Mouse (Mus musculus): ENCODE measurements around the gene Pkd1l2. TPM values are rescaled to one million over a fixed set of nuclear protein-coding genes. Genes with fewer than 3 reads are reported as not detected.
A peak's percentile ranks its signal among the peaks of the same experiment; 100 is the strongest.

The Pkd1l2 gene
- polyA plus RNA-seq, 1 experiment from 2014 or later, result 0.05 TPM

DNA sequence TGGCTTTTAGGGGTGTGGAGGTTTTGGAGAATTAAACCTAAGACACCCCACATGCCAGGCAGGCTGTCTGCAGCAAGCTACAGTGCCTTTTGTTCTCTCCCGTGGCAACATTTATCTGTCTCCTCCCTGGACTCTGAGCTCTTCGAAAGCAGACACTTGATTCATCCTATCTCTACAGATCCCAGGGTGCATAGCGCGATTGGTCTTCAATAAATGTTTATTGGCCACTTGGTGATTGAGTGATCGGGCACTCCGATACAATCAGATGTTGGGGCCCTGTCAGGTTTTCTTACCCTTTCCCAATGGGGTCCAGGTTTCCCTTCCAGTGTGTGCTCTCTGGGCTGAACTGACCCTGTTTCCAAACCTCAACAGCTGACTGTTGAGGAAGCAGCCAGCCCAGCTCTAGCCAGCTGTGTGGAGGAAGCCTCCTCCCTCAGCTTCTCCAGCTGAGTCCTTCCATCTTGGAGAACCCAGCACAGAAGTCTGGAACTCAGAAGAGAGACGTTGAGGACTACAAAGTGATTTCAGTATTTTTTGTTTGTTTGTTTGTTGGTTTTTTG is 3.8 kb downstream of the Pkd1l2 start:
- Histone ChIP-seq H3K4me1 (no peaks in the 10 kb centered on the region; the same call in 1 of the 2 replicates), H3K27me3 (ENCODE audit: low read depth, poor library complexity, severe bottlenecking) (no peaks in the 10 kb centered on the region), H3K36me3 (no peaks in the 10 kb centered on the region), H3K4me3 (no peak overlapping the region), H3K9me3 (replicated peaks) (no peaks in the 10 kb centered on the region), H3K27ac (replicated peaks) (no peak overlapping the region)
- 86% methylated on average over 7 of the region's 7 CpGs for WGBS
- no peak for DNase-seq (ENCODE audit: low spot score)

DNA sequence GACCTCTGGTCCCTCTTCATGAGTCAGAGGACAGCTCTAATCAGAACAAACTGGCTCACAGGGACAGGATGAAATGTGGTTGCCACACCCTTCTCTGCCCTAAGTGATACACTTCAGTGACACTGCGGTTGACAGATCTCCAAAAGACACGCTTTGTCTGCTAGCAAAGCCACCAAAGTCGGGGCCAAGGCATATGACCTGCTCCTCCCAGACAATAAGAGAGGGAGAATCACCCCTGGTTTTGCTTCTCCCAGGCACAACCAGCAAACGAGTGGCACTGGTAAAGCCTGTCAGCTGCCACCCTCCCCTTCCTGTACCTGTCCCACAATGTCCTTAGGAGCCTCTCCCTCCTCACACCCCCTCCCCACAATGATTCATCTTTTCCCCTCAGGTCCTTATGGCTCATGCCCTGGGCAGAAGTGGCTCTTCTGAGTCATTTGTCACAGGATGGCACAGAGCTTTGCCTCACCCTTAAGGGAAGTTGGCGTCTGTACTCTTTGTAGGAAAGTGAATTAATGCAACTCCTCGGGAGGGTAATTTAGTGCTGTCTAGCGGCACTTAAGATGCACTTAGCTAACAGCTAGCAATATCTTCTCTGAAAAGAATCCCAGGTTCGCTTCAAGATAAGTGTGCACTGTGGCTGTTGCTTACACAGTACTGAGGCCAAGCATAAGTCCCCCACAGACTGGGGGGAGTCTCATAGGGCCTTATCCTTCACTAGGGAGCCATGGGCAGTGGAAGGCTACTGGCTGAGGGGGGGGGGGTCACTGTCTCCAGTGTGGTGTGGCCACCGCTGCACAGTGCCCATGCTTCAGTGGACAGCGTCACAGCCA is 7.7 kb downstream of the Pkd1l2 start:
- no peak overlapping the region for H3K27ac ChIP-seq (replicated peaks)
- no peak overlapping the region for H3K4me3 ChIP-seq
- H3K9me3 ChIP-seq (replicated peaks), result no peaks in the 10 kb centered on the region
- DNase-seq (ENCODE audit: low spot score), result no peak
- H3K27me3 ChIP-seq (ENCODE audit: low read depth, poor library complexity, severe bottlenecking), result no peaks in the 10 kb centered on the region
- no peaks in the 10 kb centered on the region; the same call in 1 of the 2 replicates for H3K4me1 ChIP-seq
- H3K36me3 ChIP-seq, result no peaks in the 10 kb centered on the region
- WGBS, result 80% methylated on average over 10 of the region's 10 CpGs

DNA sequence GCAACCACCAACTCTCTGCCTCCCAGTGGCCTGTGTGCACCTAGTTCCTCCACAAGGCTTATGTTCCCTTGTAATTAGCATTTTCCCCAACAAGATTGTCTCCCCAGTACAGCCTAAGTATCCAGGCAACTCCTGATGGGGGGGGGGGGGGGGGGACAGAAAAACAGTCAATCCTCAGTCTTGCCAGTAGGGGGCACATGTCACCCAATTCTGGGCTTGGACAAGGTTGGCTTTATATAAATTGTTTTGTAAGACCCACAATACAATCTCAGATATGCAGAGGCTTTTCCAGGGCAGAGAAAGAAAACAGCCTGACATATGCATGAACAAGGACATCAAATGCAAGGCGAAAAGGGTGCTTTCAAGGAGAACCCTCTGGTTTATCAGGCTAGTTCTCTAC is 12.5 kb downstream of the Pkd1l2 start:
- WGBS, result 93% methylated on average over 1 of the region's 1 CpGs
- no peak overlapping the region for H3K4me3 ChIP-seq
- H3K27ac ChIP-seq (replicated peaks), result no peak overlapping the region
- DNase-seq (ENCODE audit: low spot score), result no peak
- H3K4me1 ChIP-seq, result no peaks in the 10 kb centered on the region
- no peaks in the 10 kb centered on the region for H3K27me3 ChIP-seq (ENCODE audit: low read depth, poor library complexity, severe bottlenecking)
- H3K9me3 ChIP-seq (replicated peaks), result no peaks in the 10 kb centered on the region
- H3K36me3 ChIP-seq, result no peaks in the 10 kb centered on the region

DNA sequence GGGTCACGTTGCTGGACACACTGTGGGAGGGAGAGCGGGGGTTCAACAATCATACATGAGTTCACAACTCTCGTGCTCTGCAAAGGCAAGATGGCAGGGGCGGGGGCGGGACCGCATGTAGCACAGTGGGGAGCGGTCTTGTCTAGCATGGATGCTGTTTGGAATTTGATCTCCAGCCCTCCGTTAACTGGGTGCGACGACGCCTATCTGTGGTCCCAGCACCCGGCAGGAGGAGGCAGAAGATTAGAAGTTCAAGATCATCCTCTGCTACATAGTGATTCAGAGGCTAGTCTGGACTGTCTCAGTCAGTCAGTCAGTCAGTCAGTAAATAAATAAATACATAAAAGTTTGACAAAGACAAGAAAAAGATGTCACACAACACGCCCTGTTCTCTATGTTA is 14.0 kb downstream of the Pkd1l2 start:
- Histone ChIP-seq H3K4me3 (no peak overlapping the region), H3K27me3 (ENCODE audit: low read depth, poor library complexity, severe bottlenecking) (no peaks in the 10 kb centered on the region), H3K27ac (replicated peaks) (no peak overlapping the region), H3K4me1 (no peaks in the 10 kb centered on the region), H3K9me3 (replicated peaks) (no peaks in the 10 kb centered on the region), H3K36me3 (no peaks in the 10 kb centered on the region)
- no peak for DNase-seq (ENCODE audit: low spot score)
- WGBS, result 86% methylated on average over 13 of the region's 13 CpGs

DNA sequence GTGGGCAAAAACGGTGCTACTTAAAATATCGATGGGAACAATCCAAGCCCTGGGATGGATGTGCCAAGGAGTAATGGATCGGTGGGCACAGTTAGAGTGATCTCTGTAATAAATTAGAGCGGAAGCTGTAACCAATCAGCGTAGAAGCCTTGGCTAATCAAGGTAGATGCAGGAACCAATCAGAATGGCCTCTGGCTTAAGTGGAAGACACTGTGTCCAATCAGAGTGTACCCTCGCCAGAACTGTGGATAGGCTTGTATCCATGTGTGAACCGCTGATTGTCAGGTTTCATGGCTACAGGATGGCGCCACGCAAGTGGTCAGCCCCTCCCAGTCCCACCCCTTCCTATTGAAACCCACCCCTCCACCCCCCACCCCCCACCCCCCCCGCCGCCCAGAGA is 14.9 kb downstream of the Pkd1l2 start:
- no peak for DNase-seq (ENCODE audit: low spot score)
- H3K9me3 ChIP-seq (replicated peaks), result peaks cover 2% of the 10 kb centered on the region; the same call in 1 of the 2 replicates
- H3K4me1 ChIP-seq, result no peaks in the 10 kb centered on the region
- 89% methylated on average over 11 of the region's 11 CpGs for WGBS
- H3K27me3 ChIP-seq (ENCODE audit: low read depth, poor library complexity, severe bottlenecking), result no peaks in the 10 kb centered on the region
- H3K36me3 ChIP-seq, result no peaks in the 10 kb centered on the region
- H3K4me3 ChIP-seq, result no peak overlapping the region
- H3K27ac ChIP-seq (replicated peaks), result no peak overlapping the region

DNA sequence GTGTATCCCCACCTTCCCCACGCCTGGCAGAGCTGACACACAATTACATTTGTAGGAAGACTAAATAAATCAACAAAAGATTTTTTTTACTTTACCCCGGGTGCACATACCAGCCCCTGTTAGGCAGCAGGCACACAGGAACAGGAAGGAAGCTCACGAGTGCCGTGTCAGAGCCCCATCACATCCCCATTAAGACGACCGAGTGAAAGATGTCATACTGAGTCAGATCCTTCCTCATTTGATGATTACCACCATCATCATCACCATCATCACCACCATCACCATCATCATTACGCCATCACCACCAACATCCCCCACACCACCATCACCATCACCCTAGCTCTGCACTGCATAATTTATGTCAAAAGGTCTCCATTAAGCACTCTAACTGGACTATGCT is 15.3 kb downstream of the Pkd1l2 start:
- H3K27me3 ChIP-seq (ENCODE audit: low read depth, poor library complexity, severe bottlenecking), result no peaks in the 10 kb centered on the region
- no peak for DNase-seq (ENCODE audit: low spot score)
- H3K4me1 ChIP-seq, result no peaks in the 10 kb centered on the region
- H3K27ac ChIP-seq (replicated peaks), result no peak overlapping the region
- peaks cover 6% of the 10 kb centered on the region; the same call in 1 of the 2 replicates for H3K9me3 ChIP-seq (replicated peaks)
- no peak overlapping the region for H3K4me3 ChIP-seq
- H3K36me3 ChIP-seq, result no peaks in the 10 kb centered on the region
- 91% methylated on average over 7 of the region's 7 CpGs for whole genome bisulfite sequencing

DNA sequence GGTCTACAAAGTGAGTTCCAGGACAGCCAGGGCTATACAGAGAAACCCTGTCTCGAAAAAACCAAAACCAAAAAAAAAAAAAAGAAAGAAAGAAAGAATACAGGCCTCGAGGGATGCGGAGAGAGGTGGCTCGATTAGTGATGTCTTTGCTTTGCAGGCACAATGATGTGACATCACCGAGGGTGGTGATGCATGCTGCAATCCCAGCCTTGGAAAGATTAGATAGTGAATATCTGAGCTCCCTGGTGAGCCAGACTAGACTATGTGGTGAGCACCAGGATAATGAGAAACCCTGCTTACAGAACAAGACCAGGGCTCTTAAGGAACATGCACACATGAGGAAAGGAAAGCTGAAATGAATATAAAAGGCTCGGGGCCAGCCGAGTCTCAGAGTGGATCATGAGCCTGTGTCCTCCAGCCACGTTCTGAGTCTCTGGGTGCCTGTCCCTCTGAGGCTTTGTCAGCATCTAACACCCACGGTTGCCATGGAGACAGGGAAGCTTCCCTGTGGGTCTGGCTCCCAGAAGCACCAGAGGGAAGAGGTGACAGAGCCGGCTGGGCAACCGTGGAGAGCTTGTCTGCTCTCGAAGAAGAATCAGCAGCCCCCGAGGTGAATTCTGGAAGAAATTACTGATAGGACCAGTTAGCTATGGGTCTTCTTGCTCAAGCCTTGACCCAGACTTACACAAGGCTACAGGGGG is 20.9 kb downstream of the Pkd1l2 start:
- peak; percentile 50 for DNase-seq (ENCODE audit: low spot score)
- Histone ChIP-seq H3K4me1 (peaks cover 8% of the 10 kb centered on the region), H3K4me3 (no peak overlapping the region), H3K27ac (replicated peaks) (no peak overlapping the region), H3K9me3 (replicated peaks) (peaks cover 6% of the 10 kb centered on the region; the same call in 1 of the 2 replicates), H3K36me3 (no peaks in the 10 kb centered on the region), H3K27me3 (ENCODE audit: low read depth, poor library complexity, severe bottlenecking) (no peaks in the 10 kb centered on the region)
- WGBS, result 64% methylated on average over 13 of the region's 13 CpGs

DNA sequence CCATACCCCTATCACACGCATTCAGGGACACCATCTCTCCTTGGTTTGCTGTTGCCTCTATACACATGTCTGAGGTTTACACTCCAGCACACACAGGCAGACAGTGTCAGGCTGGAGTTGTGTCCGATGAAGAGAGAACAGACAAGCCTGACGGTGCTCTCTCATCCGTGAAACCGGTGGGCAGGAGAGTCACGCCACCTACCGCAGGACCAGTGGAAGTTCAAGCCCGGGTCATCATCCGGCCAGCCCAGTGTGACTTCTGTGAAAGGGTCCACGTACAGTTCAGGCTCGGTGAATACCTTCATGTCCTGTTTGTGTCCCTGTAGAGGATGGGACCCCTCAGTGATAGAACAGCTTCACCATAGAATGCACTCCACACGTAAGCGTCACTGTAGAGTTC is 21.9 kb downstream of the Pkd1l2 start:
- WGBS, result 79% methylated on average over 13 of the region's 13 CpGs
- H3K9me3 ChIP-seq (replicated peaks), result peaks cover 6% of the 10 kb centered on the region; the same call in 1 of the 2 replicates
- H3K4me3 ChIP-seq, result no peak overlapping the region
- H3K27me3 ChIP-seq (ENCODE audit: low read depth, poor library complexity, severe bottlenecking), result no peaks in the 10 kb centered on the region
- no peak for DNase-seq (ENCODE audit: low spot score)
- H3K4me1 ChIP-seq, result peaks cover 10% of the 10 kb centered on the region
- no peak overlapping the region for H3K27ac ChIP-seq (replicated peaks)
- no peaks in the 10 kb centered on the region for H3K36me3 ChIP-seq

DNA sequence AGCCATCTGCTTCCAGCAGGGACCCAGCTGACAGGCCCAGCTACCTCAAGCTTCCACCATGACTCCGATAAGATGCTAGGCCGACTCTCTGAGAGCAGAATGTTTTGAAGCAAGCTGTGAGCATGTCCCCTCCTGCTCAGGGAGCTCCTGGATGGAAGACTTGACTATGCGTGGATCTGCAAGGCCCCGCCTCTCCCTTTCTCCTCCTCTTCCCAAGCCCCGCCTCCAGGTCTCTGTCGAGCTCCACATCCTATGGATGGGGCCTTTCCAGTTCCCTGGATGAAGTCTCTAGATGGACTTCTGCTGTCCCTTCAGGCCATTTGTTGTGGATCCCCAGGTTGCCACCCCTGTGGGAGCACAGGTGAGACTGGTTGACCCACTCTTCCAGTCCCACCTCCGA is 23.2 kb downstream of the Pkd1l2 start:
- Histone ChIP-seq H3K9me3 (replicated peaks) (peaks cover 6% of the 10 kb centered on the region; the same call in 1 of the 2 replicates), H3K36me3 (no peaks in the 10 kb centered on the region), H3K27me3 (ENCODE audit: low read depth, poor library complexity, severe bottlenecking) (no peaks in the 10 kb centered on the region), H3K27ac (replicated peaks) (no peak overlapping the region), H3K4me1 (peaks cover 10% of the 10 kb centered on the region), H3K4me3 (no peak overlapping the region)
- 67% methylated on average over 7 of the region's 7 CpGs for WGBS
- no peak for DNase-seq (ENCODE audit: low spot score)

DNA sequence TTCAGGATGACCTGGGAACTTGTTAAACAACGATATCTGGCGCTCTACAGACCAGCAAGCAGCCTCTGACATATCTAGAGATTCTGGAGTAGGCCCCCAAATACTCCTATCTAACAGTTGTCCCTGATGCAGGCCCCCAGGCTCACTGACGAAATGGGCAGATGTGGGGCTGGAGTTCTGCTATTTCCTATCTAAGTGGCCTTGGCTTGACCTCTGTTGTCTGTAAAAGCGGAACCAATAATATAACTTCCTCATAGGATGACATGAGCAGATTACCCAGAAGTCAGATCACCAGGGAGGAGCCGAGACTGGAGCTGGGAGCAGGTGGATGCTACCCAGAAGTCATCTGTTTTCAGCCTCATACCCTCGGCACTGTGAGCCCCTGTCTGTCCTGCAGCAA is 27.2 kb downstream of the Pkd1l2 start:
- Histone ChIP-seq H3K27me3 (ENCODE audit: low read depth, poor library complexity, severe bottlenecking) (no peaks in the 10 kb centered on the region), H3K4me3 (no peak overlapping the region), H3K9me3 (replicated peaks) (no peaks in the 10 kb centered on the region), H3K27ac (replicated peaks) (no peak overlapping the region), H3K4me1 (0 out of 2 replicates have a peak, but pooled peaks cover 8% of the 10 kb centered on the region), H3K36me3 (no peaks in the 10 kb centered on the region)
- no peak for DNase-seq (ENCODE audit: low spot score)
- 81% methylated on average over 6 of the region's 6 CpGs for WGBS

DNA sequence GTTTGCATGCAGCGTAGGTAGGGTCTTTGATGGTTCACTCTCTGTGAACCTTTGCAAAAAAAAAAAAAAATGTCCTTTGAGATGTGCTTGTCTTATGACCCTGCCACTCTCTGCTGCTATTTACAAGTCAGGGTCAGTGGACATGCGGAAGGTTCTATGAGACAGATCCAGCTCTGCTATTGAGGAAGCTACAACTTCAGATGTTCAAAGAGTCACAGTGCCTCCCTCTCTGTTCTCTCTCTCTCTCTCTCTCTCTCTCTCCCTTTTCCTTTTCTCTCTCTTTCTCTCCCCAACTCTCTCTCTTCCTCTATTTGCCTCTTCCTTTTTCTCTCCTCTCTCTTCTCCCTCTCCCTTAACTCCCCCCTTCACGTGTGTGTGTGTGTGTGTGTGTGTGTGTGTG is 28.1 kb downstream of the Pkd1l2 start:
- 0 out of 2 replicates have a peak, but pooled peaks cover 8% of the 10 kb centered on the region for H3K4me1 ChIP-seq
- H3K4me3 ChIP-seq, result no peak overlapping the region
- H3K36me3 ChIP-seq, result no peaks in the 10 kb centered on the region
- WGBS, result 78% methylated on average over 3 of the region's 3 CpGs
- DNase-seq (ENCODE audit: low spot score), result no peak
- no peaks in the 10 kb centered on the region for H3K9me3 ChIP-seq (replicated peaks)
- H3K27ac ChIP-seq (replicated peaks), result no peak overlapping the region
- no peaks in the 10 kb centered on the region for H3K27me3 ChIP-seq (ENCODE audit: low read depth, poor library complexity, severe bottlenecking)

DNA sequence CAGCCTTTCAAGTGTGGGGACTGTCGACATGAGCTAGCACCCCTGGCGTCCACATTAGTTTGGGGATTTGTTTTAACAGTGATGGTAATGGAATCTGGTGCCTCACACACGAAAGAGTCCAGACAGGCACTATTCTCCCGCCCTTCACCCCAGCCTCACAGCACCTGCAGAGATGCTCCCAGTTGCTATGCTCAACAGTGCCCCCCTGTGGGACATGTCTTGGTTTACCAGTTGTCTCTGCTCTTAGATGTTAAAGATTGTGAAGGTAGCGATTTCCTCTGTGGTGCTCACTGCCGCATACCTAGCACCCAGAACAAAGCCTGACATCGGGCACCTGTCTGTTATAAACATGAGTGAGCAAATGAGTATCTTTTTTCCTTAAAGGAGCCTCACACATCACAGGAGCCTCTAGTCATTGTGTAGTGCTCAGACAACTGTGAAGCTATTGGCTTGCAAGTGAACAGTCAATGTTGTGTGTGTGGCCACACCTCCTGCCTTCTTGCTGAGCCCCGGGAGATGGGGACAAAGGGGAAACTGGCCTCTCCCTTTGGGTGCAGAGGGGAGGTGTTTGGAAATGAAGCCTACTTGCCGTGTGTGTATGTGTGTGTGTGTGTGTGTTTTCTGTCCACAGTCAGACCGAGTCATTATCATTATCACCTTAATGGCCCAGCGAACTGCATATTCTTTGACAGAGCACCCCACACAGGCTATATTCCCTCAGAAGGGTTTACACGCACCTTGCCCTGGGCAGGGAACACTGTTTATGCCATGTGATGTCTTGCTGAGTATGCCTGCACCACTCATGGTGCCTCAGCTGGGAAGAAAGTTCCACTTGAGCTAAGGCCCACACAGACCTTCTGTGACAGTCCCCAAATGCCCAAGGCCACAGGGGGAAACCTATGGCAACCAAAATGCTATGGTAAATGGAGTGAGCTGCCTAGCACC is 28.8 kb downstream of the Pkd1l2 start:
- 73% methylated on average over 12 of the region's 12 CpGs for WGBS
- Histone ChIP-seq H3K27ac (replicated peaks) (no peak overlapping the region), H3K9me3 (replicated peaks) (no peaks in the 10 kb centered on the region), H3K4me1 (0 out of 2 replicates have a peak, but pooled peaks cover 8% of the 10 kb centered on the region), H3K27me3 (ENCODE audit: low read depth, poor library complexity, severe bottlenecking) (no peaks in the 10 kb centered on the region), H3K36me3 (no peaks in the 10 kb centered on the region), H3K4me3 (no peak overlapping the region)
- DNase-seq (ENCODE audit: low spot score), result peak; percentile 25
